Comparison of ENCODE assay signal across 9 mouse cellular contexts in genomic region chr13:19158484-19158883, GRCm38 (mm10).
DNase-seq lines count a peak whose midpoint lies in the region; ATAC-seq and TF ChIP-seq lines count a peak whose summit lies in the region.
"Had no signal": no experiment of that assay in that cellular context is flagged by ENCODE, and none has a peak within 500 bp of the region (broad histone marks: within the 10 kb centered on the region; RNA-seq: fewer than 3 reads in every experiment).

No protein-coding gene starts in this region.

- no peaks in the 10 kb centered on the region for H3K4me1 ChIP-seq in intestine, embryonic 14.5 days (replicated peaks; ENCODE audit: control insufficient read depth, insufficient read depth, low read length)
- no peaks in the 10 kb centered on the region for H3K4me1 ChIP-seq in intestine, embryonic 15.5 days (replicated peaks)
- H3K4me1 ChIP-seq in lung, postnatal 0 days (ENCODE audit: insufficient read depth, low read depth, low read length): no peaks in the 10 kb centered on the region
- H3K4me1 ChIP-seq: embryonic facial prominence, embryonic 13.5 days had no signal

- no peak overlapping the region for H3K4me2 ChIP-seq in intestine, embryonic 14.5 days (ENCODE audit: low read length)
- no peak overlapping the region for H3K4me2 ChIP-seq in intestine, embryonic 15.5 days (replicated peaks)
- no peak overlapping the region for H3K4me2 ChIP-seq in lung, postnatal 0 days (replicated peaks; ENCODE audit: low read depth, low read length)
- H3K4me2 ChIP-seq: embryonic facial prominence, embryonic 13.5 days had no signal

- no peak overlapping the region for H3K9ac ChIP-seq in intestine, embryonic 14.5 days (ENCODE audit: low read length)
- no peak overlapping the region for H3K9ac ChIP-seq in intestine, embryonic 15.5 days
- no peak overlapping the region for H3K9ac ChIP-seq in lung, postnatal 0 days (replicated peaks; ENCODE audit: low read depth)
- H3K9ac ChIP-seq: embryonic facial prominence, embryonic 13.5 days had no signal

- POLR2A ChIA-PET in Patski (lab: Charles Lee): no interaction called here

- no peak for ATAC-seq in intestine, embryonic 14.5 days (replicated peaks; ENCODE audit: low FRiP score, low TSS enrichment, low read depth)
- ATAC-seq in intestine, embryonic 15.5 days: no peak; the same call in 1 of the 2 replicates
- no peak for ATAC-seq in Patski
- no peak for ATAC-seq in lung, postnatal 0 days

- no peaks in the 10 kb centered on the region for H3K27me3 ChIP-seq in intestine, embryonic 14.5 days (replicated peaks; ENCODE audit: control insufficient read depth, insufficient read depth, low read length)
- H3K27me3 ChIP-seq in intestine, embryonic 15.5 days (replicated peaks): no peaks in the 10 kb centered on the region
- no peaks in the 10 kb centered on the region for H3K27me3 ChIP-seq in Patski
- H3K27me3 ChIP-seq in lung, postnatal 0 days (replicated peaks; ENCODE audit: insufficient read depth, low read length): no peaks in the 10 kb centered on the region
- H3K27me3 ChIP-seq: embryonic facial prominence, embryonic 13.5 days had no signal

- in situ Hi-C loops in Patski (cut with MboI; ENCODE audit: low pct_unique_long_range_greater_than_20kb): loop anchor here (10.0 kb wide), 1 partner anchor 516 kb away; no protein-coding TSS in a partner anchor

- H3K4me3 ChIP-seq in intestine, embryonic 14.5 days (ENCODE audit: low read depth, low read length): no peak overlapping the region
- H3K4me3 ChIP-seq in intestine, embryonic 15.5 days (replicated peaks): no peak overlapping the region
- H3K4me3 ChIP-seq in lung, postnatal 0 days (ENCODE audit: low read depth, low read length): no peak overlapping the region
- H3K4me3 ChIP-seq: embryonic facial prominence, embryonic 13.5 days had no signal

- TF ChIP-seq EP300 in lung, postnatal 0 days (IDR thresholded peaks at IDR 0.05): no peak

- no peaks in the 10 kb centered on the region for H3K9me3 ChIP-seq in intestine, embryonic 14.5 days (ENCODE audit: control insufficient read depth, low read length)
- H3K9me3 ChIP-seq in intestine, embryonic 15.5 days: no peaks in the 10 kb centered on the region
- H3K9me3 ChIP-seq in lung, postnatal 0 days (ENCODE audit: low read length): no peaks in the 10 kb centered on the region
- H3K9me3 ChIP-seq: embryonic facial prominence, embryonic 13.5 days had no signal

- no peak overlapping the region for H3K27ac ChIP-seq in intestine, embryonic 14.5 days (ENCODE audit: low read depth)
- H3K27ac ChIP-seq in intestine, embryonic 15.5 days: no peak overlapping the region
- H3K27ac ChIP-seq in lung, postnatal 0 days (ENCODE audit: low read length): no peak overlapping the region
- H3K27ac ChIP-seq: embryonic facial prominence, embryonic 13.5 days had no signal

- peak; percentile 69 for DNase-seq in intestine, embryonic 14.5 days (ENCODE audit: low spot score)
- peak; percentile 34 to 36 for DNase-seq in B cell, adult 2 months
- no peak for DNase-seq in Patski (ENCODE audit: low read depth, low spot score)
- peak; percentile 39 for DNase-seq in embryo, embryonic 10 days (ENCODE audit: low spot score)
- DNase-seq in induced T-regulatory cell, adult 2 months (ENCODE audit: low read depth): peak; percentile 69
- DNase-seq in lung, postnatal 0 days (ENCODE audit: low spot score): peak; percentile 58
- DNase-seq in thymus, postnatal 14 days: peak; percentile 53

- no peaks in the 10 kb centered on the region for H3K36me3 ChIP-seq in intestine, embryonic 14.5 days (ENCODE audit: control insufficient read depth, insufficient read depth, low read length)
- H3K36me3 ChIP-seq in intestine, embryonic 15.5 days: no peaks in the 10 kb centered on the region
- H3K36me3 ChIP-seq in lung, postnatal 0 days (ENCODE audit: insufficient read depth, low read length): no peaks in the 10 kb centered on the region
- H3K36me3 ChIP-seq: embryonic facial prominence, embryonic 13.5 days had no signal

- WGBS in intestine, embryonic 14.5 days: 32% methylated on average over 4 of the region's 4 CpGs
- 30% methylated on average over 4 of the region's 4 CpGs for WGBS in intestine, embryonic 15.5 days
- 28% methylated on average over 4 of the region's 4 CpGs for WGBS in lung, postnatal 0 days

- CTCF ChIA-PET in Patski (lab: Charles Lee): no interaction called here

- peak; percentile 65 for TF ChIP-seq CTCF in Patski (IDR thresholded peaks at IDR 0.05)
- TF ChIP-seq CTCF in lung, postnatal 0 days (IDR thresholded peaks at IDR 0.05): peak; percentile 79
